Mouse (Mus musculus): Measurements from ENCODE around the gene Shq1. TPM values are rescaled to one million over a fixed set of nuclear protein-coding genes. Genes with fewer than 3 reads are reported as not detected.

Gene Shq1
- polyA plus RNA-seq, 1 experiment = 6.3 TPM

DNA sequence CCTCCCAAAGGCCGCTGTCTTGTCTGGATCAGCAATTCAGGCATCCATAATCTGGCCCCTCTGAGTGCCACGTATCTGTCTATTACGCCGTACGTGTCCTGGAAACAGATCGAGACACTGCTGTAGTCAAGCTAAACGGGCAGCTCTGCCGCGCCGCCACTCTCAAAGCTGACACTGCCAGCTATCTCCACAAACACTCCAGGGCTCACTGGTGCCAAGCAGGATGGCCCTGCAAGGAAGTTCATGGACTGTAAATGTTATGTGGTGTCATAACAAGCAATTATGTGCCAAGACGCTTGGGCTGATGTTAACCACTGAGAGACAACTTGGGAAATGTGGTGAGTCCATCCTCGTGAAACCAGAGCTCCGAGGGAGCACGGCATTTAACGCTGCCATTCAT is 26.3 kb downstream of the Shq1 start:
- no peak overlapping the region for H3K4me3 ChIP-seq (ENCODE audit: insufficient read depth, low read length)
- 0 out of 2 replicates have a peak, but pooled peaks cover 3% of the 10 kb centered on the region for H3K4me1 ChIP-seq (ENCODE audit: control insufficient read depth, insufficient read depth, low read length)

GRCm38 (mm10) chr6:100642786-100643185 is 28.2 kb downstream of the Shq1 start:
- 0 out of 2 replicates have a peak, but pooled peaks cover 3% of the 10 kb centered on the region for H3K4me1 ChIP-seq (ENCODE audit: control insufficient read depth, insufficient read depth, low read length)
- TF ChIP-seq POLR2A (IDR thresholded peaks at IDR 0.05; ENCODE audit: low read depth, low read length) (no peak), CTCF (IDR thresholded peaks at IDR 0.05; ENCODE audit: borderline replicate concordance, insufficient read depth, low read length) (no peak)
- H3K27ac ChIP-seq (ENCODE audit: insufficient read depth, low read length) = no peak overlapping the region
- H3K4me3 ChIP-seq (ENCODE audit: insufficient read depth, low read length) = no peak overlapping the region

More for the DNA sequence above, 26.3 kb downstream of the Shq1 start:
- TF ChIP-seq CTCF (IDR thresholded peaks at IDR 0.05; ENCODE audit: borderline replicate concordance, insufficient read depth, low read length) (no peak), POLR2A (IDR thresholded peaks at IDR 0.05; ENCODE audit: low read depth, low read length) (no peak)
- H3K27ac ChIP-seq (ENCODE audit: insufficient read depth, low read length) = no peak overlapping the region

DNA sequence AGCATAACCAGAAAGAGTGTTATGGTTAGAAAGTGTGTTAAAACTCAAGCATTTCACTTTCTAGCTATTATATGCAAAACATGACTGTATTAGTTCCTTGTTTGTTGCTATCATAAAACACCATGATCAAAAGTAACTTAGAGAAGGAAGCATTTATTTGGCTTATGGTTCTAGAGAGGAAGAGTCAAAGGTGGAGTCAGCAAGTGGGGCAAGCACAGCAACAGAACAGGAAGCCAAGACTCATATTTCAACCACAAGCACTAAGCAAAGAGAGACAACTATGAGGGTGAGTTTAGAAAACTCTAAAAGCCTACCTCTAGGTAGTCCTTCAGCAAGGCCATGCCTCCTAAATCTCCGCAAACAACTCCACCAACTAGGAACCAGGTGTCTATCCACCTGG is 30.4 kb downstream of the Shq1 start:
- H3K27ac ChIP-seq (ENCODE audit: insufficient read depth, low read length) = no peak overlapping the region
- H3K4me1 ChIP-seq (ENCODE audit: control insufficient read depth, insufficient read depth, low read length) = 0 out of 2 replicates have a peak, but pooled peaks cover 2% of the 10 kb centered on the region
- H3K4me3 ChIP-seq (ENCODE audit: insufficient read depth, low read length) = no peak overlapping the region
- TF ChIP-seq POLR2A (IDR thresholded peaks at IDR 0.05; ENCODE audit: low read depth, low read length) (no peak), CTCF (IDR thresholded peaks at IDR 0.05; ENCODE audit: borderline replicate concordance, insufficient read depth, low read length) (no peak)

- no peak overlapping the region for H3K27ac ChIP-seq (ENCODE audit: insufficient read depth, low read length)
- no peak for TF ChIP-seq CTCF (IDR thresholded peaks at IDR 0.05; ENCODE audit: borderline replicate concordance, insufficient read depth, low read length)
- no peak for TF ChIP-seq POLR2A (IDR thresholded peaks at IDR 0.05; ENCODE audit: low read depth, low read length)
- H3K4me1 ChIP-seq (ENCODE audit: control insufficient read depth, insufficient read depth, low read length) = peaks cover 2% of the 10 kb centered on the region
- no peak overlapping the region for H3K4me3 ChIP-seq (ENCODE audit: insufficient read depth, low read length)
Measured at GRCm38 (mm10) chr6:100629086-100629485, 41.9 kb downstream of the Shq1 start.

DNA sequence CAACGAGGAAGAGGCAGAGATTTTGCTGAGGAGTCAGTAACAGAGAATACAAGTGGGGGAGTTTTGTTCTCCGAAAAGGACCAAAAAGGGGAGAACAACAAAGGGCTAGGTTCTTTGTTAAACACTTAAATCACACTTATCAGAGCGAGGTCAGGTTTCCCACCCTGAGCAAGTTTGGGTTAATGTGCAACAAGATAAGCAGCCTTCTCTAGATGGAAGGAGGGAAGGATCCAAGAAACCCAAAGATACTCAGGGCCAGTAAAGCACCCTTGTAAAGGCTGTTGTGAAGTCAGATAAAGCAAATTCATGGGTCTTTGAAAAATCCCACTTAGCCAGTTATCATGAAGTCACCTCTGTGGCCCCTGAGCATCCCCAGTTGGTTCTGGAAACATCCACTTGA is 42.7 kb downstream of the Shq1 start:
- no peak overlapping the region for H3K27ac ChIP-seq (ENCODE audit: insufficient read depth, low read length)
- H3K4me1 ChIP-seq (ENCODE audit: control insufficient read depth, insufficient read depth, low read length) = peaks cover 2% of the 10 kb centered on the region
- TF ChIP-seq POLR2A (IDR thresholded peaks at IDR 0.05; ENCODE audit: low read depth, low read length) = no peak
- TF ChIP-seq CTCF (IDR thresholded peaks at IDR 0.05; ENCODE audit: borderline replicate concordance, insufficient read depth, low read length) = no peak
- no peak overlapping the region for H3K4me3 ChIP-seq (ENCODE audit: insufficient read depth, low read length)

DNA sequence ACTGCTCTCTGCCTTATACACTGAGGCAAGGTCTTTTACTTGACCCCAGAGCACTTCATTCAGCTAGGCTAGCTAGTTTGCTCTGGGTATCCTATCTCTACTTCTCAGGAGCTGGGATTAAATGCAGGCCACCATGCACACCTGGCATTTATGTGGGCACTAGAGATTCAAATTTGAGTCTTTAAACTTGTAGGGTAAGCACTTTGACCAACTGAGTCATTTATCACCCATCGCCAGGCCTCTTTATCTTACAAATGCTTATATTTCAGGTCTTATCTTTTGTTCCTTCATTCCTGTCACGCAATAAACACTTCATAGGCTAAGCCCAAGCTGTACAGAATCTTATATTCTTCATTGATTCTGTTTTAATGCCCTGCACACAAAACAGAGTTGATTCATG is 47.0 kb downstream of the Shq1 start:
- TF ChIP-seq POLR2A (IDR thresholded peaks at IDR 0.05; ENCODE audit: low read depth, low read length) (no peak), CTCF (IDR thresholded peaks at IDR 0.05; ENCODE audit: borderline replicate concordance, insufficient read depth, low read length) (no peak)
- Histone ChIP-seq H3K4me3 (ENCODE audit: insufficient read depth, low read length) (no peak overlapping the region), H3K4me1 (ENCODE audit: control insufficient read depth, insufficient read depth, low read length) (peaks cover 4% of the 10 kb centered on the region), H3K27ac (ENCODE audit: insufficient read depth, low read length) (no peak overlapping the region)

DNA sequence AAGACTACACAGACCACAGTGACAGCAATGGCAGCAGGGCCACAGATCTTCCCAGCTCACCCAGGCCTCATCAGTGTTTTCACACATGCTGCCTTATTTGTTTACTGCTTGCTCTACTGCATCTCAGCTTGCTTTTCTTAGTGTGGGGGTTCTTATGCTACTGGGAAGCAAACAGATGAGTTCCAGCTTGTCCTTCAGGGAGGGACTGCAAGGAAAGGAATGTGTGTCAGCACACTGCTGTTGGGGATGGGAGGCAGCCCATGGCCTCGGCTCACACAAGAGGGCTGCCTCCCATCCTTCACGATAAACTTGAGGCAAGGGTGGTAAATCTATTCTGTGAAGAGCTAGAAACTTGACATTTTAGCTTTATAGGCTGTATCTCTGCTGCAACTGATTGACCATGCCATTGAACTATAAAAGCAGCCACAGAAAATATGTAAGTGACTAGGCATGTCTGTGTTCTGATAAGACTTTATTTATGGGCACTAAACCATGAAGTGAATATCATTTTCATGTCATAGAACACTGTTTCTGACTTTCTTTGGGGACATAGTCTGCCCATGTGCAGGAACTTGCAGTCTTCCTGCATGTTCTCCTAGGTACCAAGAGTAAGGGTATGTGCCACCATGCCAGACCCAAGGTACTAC is 48.0 kb downstream of the Shq1 start:
- Histone ChIP-seq H3K4me3 (ENCODE audit: insufficient read depth, low read length) (no peak overlapping the region), H3K27ac (ENCODE audit: insufficient read depth, low read length) (no peak overlapping the region), H3K4me1 (ENCODE audit: control insufficient read depth, insufficient read depth, low read length) (peaks cover 4% of the 10 kb centered on the region)
- TF ChIP-seq CTCF (IDR thresholded peaks at IDR 0.05; ENCODE audit: borderline replicate concordance, insufficient read depth, low read length) (no peak), POLR2A (IDR thresholded peaks at IDR 0.05; ENCODE audit: low read depth, low read length) (no peak)

DNA sequence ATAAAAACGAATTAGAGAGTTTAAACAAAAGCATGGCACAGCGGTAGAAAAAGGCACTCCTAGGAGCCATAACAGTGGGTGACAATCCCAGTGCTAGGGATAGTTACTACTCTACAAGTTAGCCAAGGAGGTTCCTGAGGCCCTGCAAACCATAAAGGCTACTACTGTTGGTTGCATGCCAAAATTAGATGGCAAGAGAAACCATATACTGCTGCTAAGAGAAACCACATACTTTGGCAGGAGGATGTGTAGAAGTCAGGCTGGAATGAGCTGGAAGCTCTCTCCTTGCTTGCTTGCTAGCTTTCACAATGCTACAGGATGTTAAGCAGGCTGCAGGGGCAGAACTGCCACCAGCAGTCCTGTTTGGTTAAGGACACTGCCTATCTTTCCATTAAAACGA is 50.5 kb downstream of the Shq1 start:
- Histone ChIP-seq H3K4me1 (ENCODE audit: control insufficient read depth, insufficient read depth, low read length) (peaks cover 2% of the 10 kb centered on the region; the same call in 1 of the 2 replicates), H3K4me3 (ENCODE audit: insufficient read depth, low read length) (no peak overlapping the region), H3K27ac (ENCODE audit: insufficient read depth, low read length) (no peak overlapping the region)
- no peak for TF ChIP-seq POLR2A (IDR thresholded peaks at IDR 0.05; ENCODE audit: low read depth, low read length)
- no peak for TF ChIP-seq CTCF (IDR thresholded peaks at IDR 0.05; ENCODE audit: borderline replicate concordance, insufficient read depth, low read length)

DNA sequence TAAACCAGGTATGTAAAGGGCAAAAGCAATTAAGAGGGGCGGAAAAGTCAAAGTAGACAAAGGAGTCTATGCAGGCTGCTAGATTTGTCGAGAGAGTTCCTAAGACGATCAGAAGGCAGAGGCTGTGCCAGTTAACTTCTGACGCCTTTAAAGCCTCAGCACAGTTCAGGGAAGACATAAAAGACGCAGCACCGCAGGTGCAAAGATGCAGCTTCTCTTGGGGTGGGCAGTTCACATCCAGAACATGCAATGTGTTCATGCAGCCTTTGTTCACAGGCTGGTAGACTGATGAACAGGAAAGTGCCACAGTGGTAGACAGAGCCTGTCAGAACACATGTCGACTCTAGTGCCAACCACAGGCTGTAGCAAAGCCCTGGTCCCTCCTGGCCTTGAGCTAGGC is 51.6 kb downstream of the Shq1 start:
- no peak overlapping the region for H3K4me3 ChIP-seq (ENCODE audit: insufficient read depth, low read length)
- TF ChIP-seq POLR2A (IDR thresholded peaks at IDR 0.05; ENCODE audit: low read depth, low read length) (no peak), CTCF (IDR thresholded peaks at IDR 0.05; ENCODE audit: borderline replicate concordance, insufficient read depth, low read length) (no peak)
- no peak overlapping the region for H3K27ac ChIP-seq (ENCODE audit: insufficient read depth, low read length)
- peaks cover 4% of the 10 kb centered on the region for H3K4me1 ChIP-seq (ENCODE audit: control insufficient read depth, insufficient read depth, low read length)

- no peak for TF ChIP-seq POLR2A (IDR thresholded peaks at IDR 0.05; ENCODE audit: low read depth, low read length)
- TF ChIP-seq CTCF (IDR thresholded peaks at IDR 0.05; ENCODE audit: borderline replicate concordance, insufficient read depth, low read length) = no peak
- Histone ChIP-seq H3K4me3 (ENCODE audit: insufficient read depth, low read length) (no peak overlapping the region), H3K27ac (ENCODE audit: insufficient read depth, low read length) (no peak overlapping the region), H3K4me1 (ENCODE audit: control insufficient read depth, insufficient read depth, low read length) (peaks cover 4% of the 10 kb centered on the region)
Measured at GRCm38 (mm10) chr6:100616133-100616532, 54.8 kb downstream of the Shq1 start.
